Mouse (Mus musculus): ENCODE data around the gene Plk5. TPM values are rescaled to one million over a fixed set of nuclear protein-coding genes. Genes with fewer than 3 reads are reported as not detected.

Plk5 gene
- total RNA-seq, 2 experiments from 2014 or later, result 0.19 to 0.27 TPM

GRCm38 (mm10) chr10:80406684-80407501 lies 50.6 kb downstream of the Plk5 start, which contains the start of gene Uqcr11:
Gene Uqcr11, minus strand, starts transcription at chr10:80406830.
- peak; percentile 91 to 92 for DNase-seq (ENCODE audit: low spot score in 2 of 2)

GRCm38 (mm10) chr10:80407924-80408323 lies 51.7 kb downstream of the Plk5 start:
- no peak for DNase-seq (ENCODE audit: low spot score in 2 of 2)

GRCm38 (mm10) chr10:80412656-80413541 lies 56.6 kb downstream of the Plk5 start:
- DNase-seq (ENCODE audit: low spot score in 2 of 2), result no peak

Small RNAs within 50 kb of the gene (microRNA-seq; reads per million reads assigned to microRNA genes)
- 0 reads per million in 2 experiments for gene Gm22721 (ENCODE audit: borderline number of aligned reads in 2 of 2)

Other genes starting within 250 kb of the Plk5 start
- 100 to 1,000 TPM; 154 to 158 TPM for gene Stk11, start 240.7 kb upstream of the Plk5 start, total RNA-seq (2021)
- 1,000 to 10,000 TPM in 1 of 2 experiments, 100 to 1,000 TPM in 1; 593 to 1,133 TPM for gene Atp5d, start 217.8 kb upstream of the Plk5 start, total RNA-seq (2021)
- 100 to 1,000 TPM; 129 to 266 TPM for gene Cbarp, start 215.6 kb upstream of the Plk5 start, total RNA-seq (2021)
- 10 to 100 TPM; 64.8 to 82.0 TPM for gene Midn, start 208.2 kb upstream of the Plk5 start, total RNA-seq (2021)
- gene Cirbp, start 190.5 kb upstream of the Plk5 start, total RNA-seq (2021), result 10 to 100 TPM; 34.7 to 46.3 TPM
- gene 1600002K03Rik, start 183.5 kb upstream of the Plk5 start, total RNA-seq (2021), result 10 to 100 TPM; 14.7 to 16.6 TPM
- gene Efna2, start 177.0 kb upstream of the Plk5 start, total RNA-seq (2021), result 1 to 10 TPM; 1.3 to 2.1 TPM
- gene Mum1, start 130.0 kb upstream of the Plk5 start, total RNA-seq (2021), result 10 to 100 TPM; 17.4 to 18.4 TPM
- gene Ndufs7, start 107.3 kb upstream of the Plk5 start, total RNA-seq (2021), result 100 to 1,000 TPM; 294 to 370 TPM
- 100 to 1,000 TPM; 146 to 236 TPM for gene Gamt, start 95.4 kb upstream of the Plk5 start, total RNA-seq (2021)
- gene Dazap1, start 95.0 kb upstream of the Plk5 start, total RNA-seq (2021), result 100 to 1,000 TPM in 1 of 2 experiments, 10 to 100 TPM in 1; 90.2 to 100 TPM
- gene Rps15, start 64.0 kb upstream of the Plk5 start, total RNA-seq (2021), result 1,000 to 10,000 TPM; 1,162 to 1,195 TPM
- gene Apc2, start 60.5 kb upstream of the Plk5 start, total RNA-seq (2021), result 1 to 10 TPM; 1.8 to 2.0 TPM
- gene 2310011J03Rik, start 35.9 kb upstream of the Plk5 start, total RNA-seq (2021), result 10 to 100 TPM; 25.0 to 28.9 TPM
- gene Pcsk4, start 27.0 kb upstream of the Plk5 start, total RNA-seq (2021), result 1 to 10 TPM; 1.6 to 3.1 TPM
- gene Reep6, start 26.5 kb upstream of the Plk5 start, total RNA-seq (2021), result 10 to 100 TPM; 10.2 to 20.8 TPM
- gene Adamtsl5, start 8.0 kb upstream of the Plk5 start, total RNA-seq (2021), result 10 to 100 TPM in 1 of 2 experiments, 1 to 10 TPM in 1; 5.1 to 11.5 TPM
- gene Mex3d, start 31.2 kb downstream of the Plk5 start, total RNA-seq (2021), result 10 to 100 TPM; 16.6 to 18.0 TPM
- 100 to 1,000 TPM; 137 to 157 TPM for gene Mbd3, start 43.1 kb downstream of the Plk5 start, total RNA-seq (2021)
- 1,000 to 10,000 TPM in 1 of 2 experiments, 100 to 1,000 TPM in 1; 797 to 1,071 TPM for gene Uqcr11, start 50.4 kb downstream of the Plk5 start, total RNA-seq (2021)
- 10 to 100 TPM; 32.9 to 44.2 TPM for gene Tcf3, start 77.2 kb downstream of the Plk5 start, total RNA-seq (2021)
- not detected for gene Onecut3, start 138.4 kb downstream of the Plk5 start, total RNA-seq (2021)
- 1 to 10 TPM in 1 of 2 experiments, under 1 TPM in 1; 0.80 to 1.1 TPM for gene Atp8b3, start 182.7 kb downstream of the Plk5 start, total RNA-seq (2021)
- 10 to 100 TPM; 32.9 to 48.4 TPM for gene Rexo1, start 205.1 kb downstream of the Plk5 start, total RNA-seq (2021)
- 10 to 100 TPM; 11.3 to 12.3 TPM for gene Klf16, start 220.9 kb downstream of the Plk5 start, total RNA-seq (2021)
- gene Abhd17a, start 233.9 kb downstream of the Plk5 start, total RNA-seq (2021), result 100 to 1,000 TPM in 1 of 2 experiments, 10 to 100 TPM in 1; 94.5 to 102 TPM
- gene Scamp4, start 246.4 kb downstream of the Plk5 start, total RNA-seq (2021), result 10 to 100 TPM; 49.7 to 54.4 TPM
- gene Adat3, start 246.4 kb downstream of the Plk5 start, total RNA-seq (2021), result 1 to 10 TPM; 1.8 to 2.1 TPM
- gene Gm49322, start 249.6 kb downstream of the Plk5 start, total RNA-seq (2021), result 1 to 10 TPM; 2.6 to 3.0 TPM